37 mouse cellular contexts compared by ENCODE assay signal in the genomic region with DNA sequence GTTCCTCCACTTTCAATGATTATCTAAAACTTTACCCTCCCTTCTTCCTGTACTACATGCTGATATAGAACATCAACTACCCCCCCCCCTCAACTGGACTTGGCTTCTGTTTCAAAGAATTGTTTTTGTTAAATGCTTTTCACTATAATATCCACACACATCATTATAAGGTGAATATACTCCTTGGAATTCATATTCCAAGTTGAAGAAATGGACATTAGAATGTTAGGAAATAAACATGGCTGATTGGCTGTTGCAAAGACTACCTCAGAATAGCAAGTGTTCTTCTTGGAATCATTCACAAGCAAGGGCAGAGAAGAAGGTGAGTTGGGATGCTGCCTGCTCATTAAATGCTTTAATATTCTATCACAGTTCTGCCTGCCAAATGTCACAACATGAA. TPM values are rescaled to one million over a fixed set of nuclear protein-coding genes. Genes with fewer than 3 reads are reported as not detected.
"Had no signal": no experiment of that assay in that cellular context is flagged by ENCODE, and none has a peak within 500 bp of the region (broad histone marks: within the 10 kb centered on the region; RNA-seq: fewer than 3 reads in every experiment).

Gene Gm6657 (plus strand): TSS at position 301 of the 400 bp plus-strand sequence.

- DNase-seq: cerebellum, adult 9-11 months; cerebellum, postnatal 14 days; cerebellum, postnatal 25 days; cerebellum, postnatal 36 days; embryo, embryonic 11 days; forebrain, postnatal 0 days; gastrocnemius, adult 2 months; gastrocnemius, postnatal 10 days; gastrocnemius, postnatal 14 days; gastrocnemius, postnatal 25 days; gastrocnemius, postnatal 36 days; heart, adult 11 months; heart, adult 18-20 months; heart, adult 2 months had no signal

- H3K9me3 ChIP-seq: embryonic facial prominence, embryonic 10.5 days; embryonic facial prominence, embryonic 13.5 days; embryonic facial prominence, embryonic 15.5 days; forebrain, embryonic 10.5 days; forebrain, embryonic 12.5 days; forebrain, embryonic 13.5 days; forebrain, embryonic 15.5 days had no signal

- H3K4me1 ChIP-seq: embryonic facial prominence, embryonic 10.5 days; embryonic facial prominence, embryonic 12.5 days; embryonic facial prominence, embryonic 13.5 days; embryonic facial prominence, embryonic 15.5 days; forebrain, embryonic 10.5 days; forebrain, embryonic 12.5 days; forebrain, embryonic 13.5 days; forebrain, embryonic 15.5 days had no signal

- H3K4me3 ChIP-seq: embryonic facial prominence, embryonic 10.5 days; embryonic facial prominence, embryonic 12.5 days; embryonic facial prominence, embryonic 13.5 days; embryonic facial prominence, embryonic 15.5 days; erythroblast, embryonic 14.5 days; forebrain, embryonic 10.5 days; forebrain, embryonic 12.5 days; forebrain, embryonic 13.5 days; forebrain, embryonic 15.5 days; gastrocnemius, adult 2 months; heart, adult 2 months had no signal

- H3K9ac ChIP-seq: embryonic facial prominence, embryonic 12.5 days; embryonic facial prominence, embryonic 13.5 days; embryonic facial prominence, embryonic 15.5 days; forebrain, embryonic 12.5 days; forebrain, embryonic 13.5 days; forebrain, embryonic 15.5 days; forebrain, postnatal 0 days had no signal

- H3K36me3 ChIP-seq: embryonic facial prominence, embryonic 10.5 days; embryonic facial prominence, embryonic 12.5 days; embryonic facial prominence, embryonic 13.5 days; embryonic facial prominence, embryonic 15.5 days; forebrain, embryonic 10.5 days; forebrain, embryonic 12.5 days; forebrain, embryonic 15.5 days had no signal

- ATAC-seq: forebrain, embryonic 13.5 days; forebrain, embryonic 14.5 days; forebrain, embryonic 15.5 days; forebrain, embryonic 16.5 days; forebrain, postnatal 0 days had no signal

- H3K27ac ChIP-seq: embryonic facial prominence, embryonic 10.5 days; embryonic facial prominence, embryonic 12.5 days; embryonic facial prominence, embryonic 13.5 days; embryonic facial prominence, embryonic 15.5 days; forebrain, embryonic 10.5 days; forebrain, embryonic 12.5 days; forebrain, embryonic 13.5 days; forebrain, embryonic 15.5 days; gastrocnemius, adult 2 months; heart, adult 2 months had no signal

- H3K27me3 ChIP-seq: embryonic facial prominence, embryonic 12.5 days; embryonic facial prominence, embryonic 13.5 days; embryonic facial prominence, embryonic 15.5 days; forebrain, embryonic 12.5 days; forebrain, embryonic 13.5 days; forebrain, embryonic 15.5 days had no signal

RNA-seq across cellular contexts. Expression of gene Gm6657, which starts in this region (rescaled TPM):
- total RNA-seq: common myeloid progenitor, adult 5-6 weeks; forebrain, postnatal 0 days; gastrocnemius, adult 18-20 months; gastrocnemius, adult 2 months; gastrocnemius, adult 8-10 months; gastrocnemius, postnatal 10 days; gastrocnemius, postnatal 14 days; gastrocnemius, postnatal 25 days; gastrocnemius, postnatal 36 days; gastrocnemius, postnatal 4 days; granulocyte monocyte progenitor cell, adult 5-6 weeks; heart, adult 18-20 months; heart, adult 2 months; heart, adult 8-10 months had no signal
- polyA plus RNA-seq: cortical plate, adult 2 months; embryonic facial prominence, embryonic 10.5 days; embryonic facial prominence, embryonic 11.5 days; embryonic facial prominence, embryonic 12.5 days; embryonic facial prominence, embryonic 13.5 days; embryonic facial prominence, embryonic 14.5 days; embryonic facial prominence, embryonic 15.5 days; erythroblast, embryonic 14.5 days; forebrain, embryonic 10.5 days; forebrain, embryonic 11.5 days; forebrain, embryonic 12.5 days; forebrain, embryonic 13.5 days; forebrain, embryonic 14.5 days; forebrain, embryonic 15.5 days; forebrain, embryonic 16.5 days; forebrain, postnatal 0 days; frontal cortex, adult 2 months; gonadal fat pad, adult 2 months; heart, adult 2 months had no signal
